Mouse (Mus musculus) CH12.LX (cell line): ENCODE measurements around the gene Reep6.

Experiments used
- CHD2 ChIP-seq: IDR thresholded peaks from 2 replicates; pipeline ENCODE4 v1.6.1; 2011; ENCODE audit warnings: low read length, improper control_type of control experiment
- CTCF ChIP-seq, 2 experiments: IDR thresholded peaks in 1 of 2; conservative IDR thresholded peaks in 1 of 2; 2 replicates each; pipeline ENCODE4 v1.5.1; 2011 to 2012; ENCODE audit warnings: low read depth in 2 of 2, low read length in 2 of 2, improper control_type of control experiment in 1 of 2, inconsistent platforms in 1 of 2, mild to moderate bottlenecking in 1 of 2, moderate library complexity in 1 of 2
- E2F4 ChIP-seq: IDR thresholded peaks from 2 replicates; pipeline ENCODE4 v1.6.1; 2011; ENCODE audit warnings: low read depth, low read length, improper control_type of control experiment; ENCODE audit not compliant: insufficient replicate concordance
- EP300 ChIP-seq: IDR thresholded peaks from 2 replicates; pipeline ENCODE4 v1.6.1; 2011; ENCODE audit warnings: low read length, improper control_type of control experiment
- HCFC1 ChIP-seq: IDR thresholded peaks from 2 replicates; pipeline ENCODE4 v1.6.1; 2012; ENCODE audit warnings: low read depth, mild to moderate bottlenecking, inconsistent platforms, low read length, improper control_type of control experiment
- MAZ ChIP-seq: IDR thresholded peaks from 2 replicates; pipeline ENCODE4 v1.6.1; 2012; ENCODE audit warnings: low read depth, mild to moderate bottlenecking, inconsistent platforms, low read length, improper control_type of control experiment, moderate library complexity
- NRF1 ChIP-seq: IDR thresholded peaks from 2 replicates; pipeline ENCODE4 v1.6.1; 2014; ENCODE audit warnings: low read depth, mild to moderate bottlenecking, inconsistent platforms, low read length, improper control_type of control experiment, moderate library complexity
- POLR2A ChIP-seq: IDR thresholded peaks from 2 replicates; pipeline ENCODE4 v1.6.1; 2011; ENCODE audit warnings: low read depth, mild to moderate bottlenecking, improper control_type of control experiment, low read length
- POLR2AphosphoS2 ChIP-seq: IDR thresholded peaks from 2 replicates; pipeline ENCODE4 v1.6.1; 2011; ENCODE audit warnings: low read depth, low read length, improper control_type of control experiment
- USF1 ChIP-seq: IDR thresholded peaks from 2 replicates; pipeline ENCODE4 v1.6.1; 2014; ENCODE audit warnings: low read depth, mild to moderate bottlenecking, inconsistent platforms, low read length, improper control_type of control experiment
- ZC3H11A ChIP-seq: IDR thresholded peaks from 2 replicates; pipeline ENCODE4 v1.6.1; 2012; ENCODE audit warnings: low read depth, mild to moderate bottlenecking, inconsistent platforms, low read length, improper control_type of control experiment
- ZKSCAN1 ChIP-seq: IDR thresholded peaks from 2 replicates; pipeline ENCODE4 v1.6.1; 2012; ENCODE audit warnings: low read depth, inconsistent platforms, low read length, improper control_type of control experiment, borderline replicate concordance
- ZMIZ1 ChIP-seq: IDR thresholded peaks from 2 replicates; pipeline ENCODE4 v1.6.1; 2012; ENCODE audit warnings: low read depth, mild to moderate bottlenecking, inconsistent platforms, low read length, improper control_type of control experiment

GRCm38 (mm10) chr10:80371983-80372382, 42.2 kb downstream of the Reep6 start:
- TF ChIP-seq POLR2A = no peak
- no peak for TF ChIP-seq HCFC1
- TF ChIP-seq E2F4 = no peak
- TF ChIP-seq CTCF (conservative IDR thresholded peaks at IDR 0.05 in 1 of 2, IDR thresholded peaks at IDR 0.05 in 1 of 2; ENCODE audit: low read depth in 2 of 2, low read length in 2 of 2) = no peak
- no peak for TF ChIP-seq ZC3H11A
- no peak for TF ChIP-seq POLR2AphosphoS2
- no peak for TF ChIP-seq MAZ
- TF ChIP-seq CHD2 = no peak
- TF ChIP-seq ZKSCAN1 = no peak
- 0 out of 2 replicates have a peak, but pooled peaks have one; percentile 7 for TF ChIP-seq NRF1
- no peak for TF ChIP-seq EP300
- no peak for TF ChIP-seq ZMIZ1
- TF ChIP-seq USF1 = no peak
